Mouse (Mus musculus) heart, embryonic 13.5 days (tissue): Measurements from ENCODE around the gene Ifnar1. TPM values are rescaled to one million over a fixed set of nuclear protein-coding genes. Genes with fewer than 3 reads are reported as not detected.
"Not testable (repeated sequence)": the region's sequence is repeated elsewhere in the genome, so short reads cannot be mapped to it uniquely, and the experiment has no call there.

Experiments
- ATAC-seq: fragments of 200-750 bp; cut with Nextera tagmentation; 2 replicates; pipeline ENCODE4 v1.8.0; 2017; ENCODE audit warnings: moderate TSS enrichment; ENCODE audit not compliant: insufficient number of reproducible peaks, low FRiP score, low TSS enrichment; ENCODE audit errors: extremely low read depth
- H3K27ac ChIP-seq: fragments of 300-500 bp; sonication (generic); replicated peaks from 2 replicates; pipeline ENCODE4 v1.5.1; 2015; ENCODE audit warnings: moderate library complexity, mild to moderate bottlenecking, inconsistent platforms
- H3K27me3 ChIP-seq: fragments of 300-500 bp; sonication (generic); replicated peaks from 2 replicates; pipeline ENCODE4 v1.6.1; 2015; ENCODE audit warnings: mild to moderate bottlenecking, inconsistent platforms
- H3K36me3 ChIP-seq: fragments of 300-500 bp; sonication (generic); 2 replicates; pipeline ENCODE4 v1.6.1; 2015; ENCODE audit warnings: mild to moderate bottlenecking, inconsistent platforms
- H3K4me1 ChIP-seq: fragments of 300-500 bp; sonication (generic); 2 replicates; pipeline ENCODE4 v1.6.1; 2015; ENCODE audit warnings: inconsistent platforms
- H3K4me2 ChIP-seq: fragments of 300-500 bp; sonication (generic); 2 replicates; pipeline ENCODE4 v1.6.1; 2015; ENCODE audit warnings: inconsistent platforms, mild to moderate bottlenecking, moderate library complexity
- H3K4me3 ChIP-seq: fragments of 300-500 bp; sonication (generic); 2 replicates; pipeline ENCODE4 v1.5.1; 2015; ENCODE audit warnings: moderate library complexity, mild to moderate bottlenecking, inconsistent platforms
- H3K9ac ChIP-seq: fragments of 300-500 bp; sonication (generic); 2 replicates; pipeline ENCODE4 v1.6.1; 2015; ENCODE audit warnings: inconsistent platforms, mild to moderate bottlenecking, moderate library complexity
- H3K9me3 ChIP-seq: fragments of 300-500 bp; sonication (generic); 2 replicates; pipeline ENCODE4 v1.6.1; 2016; ENCODE audit warnings: inconsistent platforms
- WGBS: fragments of 180-500 bp; shearing (Covaris S2); methylation state at CpG from one replicate; pipeline ENCODE4 v1.1.7; 2015; ENCODE audit warnings: mixed read lengths; 5-methylcytosine and 5-hydroxymethylcytosine counted together
- polyA plus RNA-seq: library from polyadenylated mRNA; unstranded; fragments of >200 nt; fragmentation: Nextera tagmentation; extraction: Ambion mirVana; gene quantifications from 2 replicates; pipeline ENCODE4 v1.2.1, GENCODE M21; 2015

Gene Ifnar1
- 33.1 and 37.9 TPM in 2 replicates for polyA plus RNA-seq

GRCm38 (mm10) chr16:91484808-91485700, at the start of gene Ifnar1:
Ifnar1 (plus strand) TSS chr16:91485238.
- Histone ChIP-seq H3K27ac (peak within 1 kb of the TSS; percentile 96), H3K27me3 (no peaks in the 10 kb centered on the region), H3K4me3 (peak within 1 kb of the TSS; percentile 86), H3K36me3 (peaks cover 28% of the 10 kb centered on the region), H3K9me3 (no peaks in the 10 kb centered on the region), H3K4me2 (peak within 1 kb of the TSS; percentile 71), H3K4me1 (peaks cover 30% of the 10 kb centered on the region), H3K9ac (peak within 1 kb of the TSS; percentile 95)
- WGBS: 2% methylated on average over 68 of the region's 68 CpGs
- peak; percentile 99 for ATAC-seq

GRCm38 (mm10) chr16:91438081-91438480, 47.0 kb upstream of the Ifnar1 start:
- Histone ChIP-seq H3K4me1 (peaks cover 38% of the 10 kb centered on the region), H3K27ac (no peak overlapping the region), H3K9me3 (no peaks in the 10 kb centered on the region; the same call in 1 of the 2 replicates), H3K36me3 (no peaks in the 10 kb centered on the region), H3K9ac (no peak overlapping the region), H3K27me3 (no peaks in the 10 kb centered on the region), H3K4me2 (no peak overlapping the region), H3K4me3 (no peak overlapping the region)
- 68% methylated on average over 3 of the region's 3 CpGs for WGBS
- ATAC-seq: no peak

DNA sequence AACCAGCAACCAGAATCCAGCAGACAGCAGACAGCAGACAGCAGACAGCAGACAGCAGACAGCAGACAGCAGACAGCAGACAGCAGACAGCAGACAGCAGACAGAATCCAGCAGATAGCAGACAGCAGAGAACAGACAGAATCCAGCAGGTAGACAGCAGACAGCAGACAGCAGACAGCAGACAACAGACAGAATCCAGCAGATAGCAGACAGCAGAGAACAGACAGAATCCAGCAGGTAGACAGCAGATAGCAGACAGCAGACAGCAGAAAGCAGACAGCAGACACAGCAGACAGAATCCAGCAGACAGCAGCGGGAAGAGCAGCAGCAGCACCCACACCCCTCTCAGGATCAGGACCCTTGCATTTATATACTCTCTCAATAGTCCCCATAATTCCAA, 46.4 kb upstream of the Ifnar1 start:
- not testable (repeated sequence) for H3K9ac ChIP-seq, H3K4me3 ChIP-seq, H3K27me3 ChIP-seq, ATAC-seq, H3K9me3 ChIP-seq, H3K4me2 ChIP-seq, H3K36me3 ChIP-seq, H3K27ac ChIP-seq
- H3K4me1 ChIP-seq: peaks cover 33% of the 10 kb centered on the region
- WGBS: 65% methylated on average over 1 of the region's 1 CpGs

- Histone ChIP-seq H3K9me3 (no peaks in the 10 kb centered on the region; the same call in 1 of the 2 replicates), H3K4me3 (no peak overlapping the region), H3K27ac (peak overlapping the region; percentile 67), H3K4me2 (peak overlapping the region; percentile 5), H3K9ac (no peak overlapping the region), H3K4me1 (peaks cover 23% of the 10 kb centered on the region), H3K27me3 (no peaks in the 10 kb centered on the region), H3K36me3 (no peaks in the 10 kb centered on the region)
- 27% methylated on average over 7 of the region's 7 CpGs for WGBS
- ATAC-seq: peak; percentile 78
These were observed 43.7 kb upstream of the Ifnar1 start for GRCm38 (mm10) chr16:91441366-91441765.

DNA sequence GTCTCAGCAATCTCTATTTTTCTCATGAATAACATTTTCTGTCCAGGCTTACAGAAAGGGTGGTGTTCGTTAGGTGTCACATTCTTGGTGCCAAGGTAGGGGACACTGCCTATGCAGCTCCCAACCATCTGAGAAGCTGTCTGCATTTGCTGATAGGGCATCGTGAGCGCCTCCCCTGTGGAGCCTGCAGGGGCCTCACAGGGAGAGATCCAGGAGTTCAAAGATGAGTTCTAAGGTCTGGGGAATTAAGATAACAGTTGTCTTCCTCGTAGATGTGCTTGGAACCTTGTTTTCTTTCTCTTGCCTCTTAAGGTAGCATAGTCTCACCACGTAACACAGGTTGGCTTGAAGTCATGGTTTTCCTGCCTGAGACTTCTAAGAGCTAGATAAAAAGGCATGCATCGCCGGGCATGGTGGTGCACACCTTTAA, 43.2 kb upstream of the Ifnar1 start:
- Histone ChIP-seq H3K36me3 (no peaks in the 10 kb centered on the region), H3K9me3 (no peaks in the 10 kb centered on the region; the same call in 1 of the 2 replicates), H3K9ac (peak overlapping the region; percentile 44; the same call in 1 of the 2 replicates), H3K27me3 (no peaks in the 10 kb centered on the region), H3K27ac (peak overlapping the region; percentile 67; the same call in 1 of the 2 replicates), H3K4me3 (no peak overlapping the region), H3K4me2 (no peak overlapping the region), H3K4me1 (peaks cover 23% of the 10 kb centered on the region)
- WGBS: 53% methylated on average over 7 of the region's 7 CpGs
- peak; percentile 77 for ATAC-seq

DNA sequence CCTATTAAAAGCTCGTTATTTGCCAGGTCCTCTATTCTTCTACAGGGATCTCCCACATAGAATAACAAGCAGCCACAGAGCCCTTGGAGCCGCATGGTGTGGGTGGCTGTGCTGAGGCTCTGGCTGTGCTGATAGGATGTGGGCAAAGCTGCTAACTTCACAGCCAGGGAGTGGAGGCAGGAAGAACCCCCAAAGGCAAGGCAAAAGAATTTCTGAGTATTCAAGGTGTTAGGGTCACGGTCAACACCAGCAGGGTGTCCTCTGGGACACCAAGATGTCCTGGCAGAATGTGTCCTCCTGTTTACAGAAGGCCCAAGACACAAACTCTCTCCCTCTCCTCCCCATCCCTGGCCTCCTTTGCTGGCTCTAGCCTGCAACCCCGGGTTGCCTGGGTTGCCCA, 42.6 kb upstream of the Ifnar1 start:
- Histone ChIP-seq H3K4me3 (no peak overlapping the region), H3K9me3 (no peaks in the 10 kb centered on the region; the same call in 1 of the 2 replicates), H3K27ac (peak overlapping the region; percentile 53), H3K4me2 (no peak overlapping the region), H3K36me3 (no peaks in the 10 kb centered on the region), H3K27me3 (no peaks in the 10 kb centered on the region), H3K4me1 (peaks cover 30% of the 10 kb centered on the region), H3K9ac (no peak overlapping the region)
- 53% methylated on average over 4 of the region's 4 CpGs for WGBS
- ATAC-seq: no peak

DNA sequence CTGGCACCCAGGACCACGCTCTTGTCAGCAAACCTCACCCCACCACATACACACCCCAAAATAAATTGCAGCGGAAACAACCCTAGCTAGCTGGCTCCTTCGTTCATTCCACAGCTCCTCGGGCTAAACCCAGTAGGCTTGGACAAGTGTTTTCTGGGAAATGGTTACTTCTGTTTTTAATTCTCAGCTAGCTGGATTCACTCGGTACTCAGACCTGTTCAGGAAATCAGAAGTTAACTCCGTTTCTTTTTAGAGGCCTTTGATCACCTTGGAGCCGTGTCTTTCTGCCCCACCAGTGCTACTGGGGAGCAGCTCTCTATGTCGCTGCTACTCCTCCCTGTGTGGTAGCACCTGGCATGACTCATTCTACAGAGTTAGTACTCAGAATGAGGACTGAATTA, 41.8 kb upstream of the Ifnar1 start:
- no peaks in the 10 kb centered on the region; the same call in 1 of the 2 replicates for H3K9me3 ChIP-seq
- WGBS: 80% methylated on average over 8 of the region's 8 CpGs
- peaks cover 35% of the 10 kb centered on the region for H3K4me1 ChIP-seq
- no peak overlapping the region; the same call in 1 of the 2 replicates for H3K27ac ChIP-seq
- H3K4me3 ChIP-seq: no peak overlapping the region
- no peak overlapping the region for H3K9ac ChIP-seq
- H3K27me3 ChIP-seq: no peaks in the 10 kb centered on the region
- no peak for ATAC-seq
- H3K36me3 ChIP-seq: no peaks in the 10 kb centered on the region
- no peak overlapping the region for H3K4me2 ChIP-seq

- H3K4me1 ChIP-seq: peaks cover 30% of the 10 kb centered on the region
- H3K4me2 ChIP-seq: no peak overlapping the region
- H3K27ac ChIP-seq: no peak overlapping the region
- no peak overlapping the region for H3K9ac ChIP-seq
- H3K4me3 ChIP-seq: no peak overlapping the region
- H3K36me3 ChIP-seq: no peaks in the 10 kb centered on the region
- no peaks in the 10 kb centered on the region for H3K27me3 ChIP-seq
- H3K9me3 ChIP-seq: no peaks in the 10 kb centered on the region
- ATAC-seq: no peak
- 88% methylated on average over 4 of the region's 4 CpGs for WGBS
These were observed 40.2 kb upstream of the Ifnar1 start for GRCm38 (mm10) chr16:91444847-91445246.

DNA sequence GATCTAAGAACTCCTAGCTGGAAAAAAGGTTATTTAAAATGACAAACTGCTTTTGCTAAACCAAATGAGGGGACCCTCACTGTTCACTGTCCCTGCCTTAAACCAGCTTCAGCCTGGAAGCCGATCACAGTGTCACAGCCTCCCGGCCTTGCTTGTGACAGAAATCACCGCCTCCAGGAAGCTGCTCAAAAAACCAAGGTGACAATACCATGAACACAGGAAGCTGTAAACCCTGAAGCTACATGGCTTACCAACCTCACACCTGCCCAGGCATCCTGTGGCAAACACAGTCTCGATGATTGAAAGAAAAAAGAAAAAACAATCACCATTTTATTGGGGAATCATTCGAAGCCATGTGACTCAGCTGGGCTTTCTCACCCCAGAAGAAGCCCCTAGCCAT, 39.5 kb upstream of the Ifnar1 start:
- no peak for ATAC-seq
- H3K27ac ChIP-seq: no peak overlapping the region

DNA sequence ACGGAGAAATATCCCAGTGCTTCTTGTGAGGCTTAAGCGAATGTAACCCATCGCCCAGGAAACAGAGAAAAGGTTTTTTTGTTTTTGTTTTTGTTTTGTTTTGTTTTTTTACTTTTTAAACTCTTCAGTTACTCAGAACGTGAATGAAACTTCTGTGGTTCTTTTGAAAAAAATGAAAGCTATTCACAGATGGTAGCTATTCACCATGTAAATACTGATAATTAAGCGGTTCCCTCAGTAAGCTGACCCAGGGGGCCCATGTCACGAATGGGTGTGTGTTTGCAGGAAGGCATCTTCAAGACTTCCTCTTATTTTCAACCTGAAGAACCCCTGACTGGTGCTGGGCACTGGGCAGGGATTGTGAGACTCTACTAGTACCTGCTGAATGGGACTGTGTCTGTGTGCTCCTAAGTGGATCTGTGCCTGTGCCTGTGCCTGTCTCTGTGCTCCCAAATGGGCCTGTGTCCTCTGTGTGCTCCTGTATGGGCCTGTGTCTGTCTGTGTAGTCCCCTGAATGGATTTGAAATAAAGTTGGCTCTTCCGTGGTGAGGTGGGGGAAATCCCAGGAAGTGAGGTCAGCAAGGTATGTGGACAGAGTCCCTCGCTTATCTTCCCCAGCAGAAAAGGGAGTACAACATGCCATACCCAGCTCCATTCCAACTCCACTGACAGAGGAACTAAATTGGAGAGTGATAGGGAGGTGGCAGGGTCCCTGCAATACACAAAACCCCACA, 38.1 kb upstream of the Ifnar1 start:
- H3K27ac ChIP-seq: no peak overlapping the region

More for the DNA sequence above, 39.5 kb upstream of the Ifnar1 start:
- 74% methylated on average over 5 of the region's 5 CpGs for WGBS
- Histone ChIP-seq H3K9ac (no peak overlapping the region), H3K36me3 (no peaks in the 10 kb centered on the region), H3K4me1 (peaks cover 28% of the 10 kb centered on the region), H3K9me3 (no peaks in the 10 kb centered on the region), H3K4me2 (no peak overlapping the region), H3K27me3 (no peaks in the 10 kb centered on the region), H3K4me3 (no peak overlapping the region)

GRCm38 (mm10) chr16:91447512-91447900, 37.5 kb upstream of the Ifnar1 start:
- no peaks in the 10 kb centered on the region for H3K36me3 ChIP-seq
- ATAC-seq: no peak
- no peaks in the 10 kb centered on the region for H3K9me3 ChIP-seq
- no peaks in the 10 kb centered on the region for H3K27me3 ChIP-seq
- peaks cover 20% of the 10 kb centered on the region for H3K4me1 ChIP-seq
- WGBS: 68% methylated on average over 6 of the region's 6 CpGs
- H3K27ac ChIP-seq: no peak overlapping the region
- no peak overlapping the region for H3K4me3 ChIP-seq
- no peak overlapping the region for H3K4me2 ChIP-seq
- H3K9ac ChIP-seq: no peak overlapping the region

More for the DNA sequence above, 38.1 kb upstream of the Ifnar1 start:
- Histone ChIP-seq H3K9me3 (no peaks in the 10 kb centered on the region), H3K9ac (no peak overlapping the region), H3K4me1 (peaks cover 18% of the 10 kb centered on the region), H3K4me3 (no peak overlapping the region), H3K36me3 (no peaks in the 10 kb centered on the region), H3K27me3 (no peaks in the 10 kb centered on the region), H3K4me2 (no peak overlapping the region)
- no peak for ATAC-seq
- 72% methylated on average over 8 of the region's 8 CpGs for WGBS
